Mouse (Mus musculus): ENCODE measurements at regions not wholly inside any gene's neighbourhood (a gene's known extent, or its start where the extent isn't known, plus 50 kb on each side); places are given as distances from the start of the nearest gene placed in this dataset.
A peak's percentile ranks its signal among the peaks of the same experiment; 100 is the strongest.

DNA sequence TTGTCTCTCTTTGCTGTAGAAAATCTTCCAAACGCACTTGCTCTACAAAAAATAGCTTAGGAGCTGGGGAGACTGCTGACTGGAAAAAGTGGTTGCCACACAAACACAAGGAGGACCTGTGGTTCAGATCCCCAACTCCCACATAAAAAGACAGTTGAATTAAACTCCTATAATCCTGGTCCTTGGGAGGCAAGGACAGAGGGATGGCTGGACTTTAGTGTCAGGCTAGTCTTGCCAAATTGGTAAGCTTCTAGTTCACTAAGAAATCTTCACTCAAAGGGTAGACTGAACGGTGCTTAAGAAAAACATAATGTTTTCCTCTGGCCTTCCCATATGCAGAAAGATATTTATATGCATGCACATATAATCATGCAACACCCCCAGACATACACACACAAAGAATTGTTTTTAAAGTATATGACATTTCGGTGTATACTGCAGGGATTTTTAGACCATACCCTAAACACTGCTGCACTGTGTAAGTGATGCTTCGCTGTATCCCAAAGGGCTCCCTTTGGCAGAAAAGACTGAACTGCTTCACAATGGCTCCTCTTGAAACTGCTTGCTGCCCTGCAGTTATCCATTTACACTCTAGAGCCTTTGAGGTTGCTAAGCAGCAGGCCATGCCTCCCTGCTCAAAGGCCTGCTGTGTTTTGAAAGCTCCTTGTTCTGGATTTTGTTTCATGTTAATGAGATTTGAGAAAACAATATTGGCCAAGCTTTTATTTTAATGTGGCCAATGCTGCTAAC is 1299.3 kb downstream of the Zfp704 start:
- no peak for TF ChIP-seq CTCF (IDR thresholded peaks at IDR 0.05; ENCODE audit: borderline replicate concordance, insufficient read depth, low read length)
- H3K4me3 ChIP-seq (ENCODE audit: insufficient read depth, low read length), result no peak overlapping the region
- no peak overlapping the region for H3K27ac ChIP-seq (ENCODE audit: insufficient read depth, low read length)
- H3K4me1 ChIP-seq (ENCODE audit: control insufficient read depth, insufficient read depth, low read length), result peaks cover 2% of the 10 kb centered on the region; the same call in 1 of the 2 replicates

DNA sequence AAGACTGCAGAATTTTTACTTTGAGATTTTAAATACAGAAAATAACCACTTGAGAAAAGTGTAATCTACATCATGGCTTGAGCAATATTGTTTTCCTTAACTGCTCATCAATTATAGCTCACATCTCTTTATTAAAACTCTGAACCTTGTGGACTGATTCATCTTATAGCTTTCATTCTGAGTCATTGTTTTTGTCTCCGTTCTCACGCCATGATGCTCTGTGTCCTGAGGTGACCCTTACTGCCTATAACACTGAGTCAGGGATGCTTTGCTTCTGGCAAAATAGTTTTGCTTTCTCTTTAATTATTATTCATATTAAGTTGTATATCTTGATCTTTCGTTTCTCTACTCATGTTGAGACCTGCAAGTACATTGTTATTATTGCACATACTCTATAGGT is 1302.6 kb downstream of the Zfp704 start:
- H3K4me3 ChIP-seq (ENCODE audit: insufficient read depth, low read length), result no peak overlapping the region
- no peak for TF ChIP-seq POLR2A (IDR thresholded peaks at IDR 0.05; ENCODE audit: low read depth, low read length)
- TF ChIP-seq CTCF (IDR thresholded peaks at IDR 0.05; ENCODE audit: borderline replicate concordance, insufficient read depth, low read length), result no peak
- H3K4me1 ChIP-seq (ENCODE audit: control insufficient read depth, insufficient read depth, low read length), result peaks cover 2% of the 10 kb centered on the region; the same call in 1 of the 2 replicates
- no peak overlapping the region; the same call in 1 of the 2 replicates for H3K27ac ChIP-seq (ENCODE audit: insufficient read depth, low read length)

DNA sequence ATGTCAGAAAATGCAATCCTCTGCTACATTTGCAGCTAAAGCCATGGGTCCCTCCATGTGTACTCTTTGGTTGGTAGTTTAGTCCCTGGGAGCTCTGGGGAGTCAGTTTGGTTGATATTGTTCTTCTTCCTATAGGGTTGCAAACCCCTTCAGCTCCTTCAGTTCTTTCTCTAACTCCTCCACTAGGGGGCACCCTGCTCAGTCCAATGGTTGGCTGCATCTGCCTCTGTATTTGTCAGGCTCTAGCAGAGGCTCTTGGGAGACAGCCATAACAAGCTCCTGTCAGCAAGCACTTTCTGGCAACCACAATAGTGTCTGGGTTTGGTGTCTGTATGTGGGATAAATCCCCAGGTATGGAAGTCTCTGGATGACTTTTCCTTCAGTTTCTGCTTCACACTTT is 1305.1 kb downstream of the Zfp704 start:
- Histone ChIP-seq H3K27ac (ENCODE audit: insufficient read depth, low read length) (no peak overlapping the region), H3K4me3 (ENCODE audit: insufficient read depth, low read length) (no peak overlapping the region), H3K4me1 (ENCODE audit: control insufficient read depth, insufficient read depth, low read length) (peaks cover 2% of the 10 kb centered on the region; the same call in 1 of the 2 replicates)
- TF ChIP-seq POLR2A (IDR thresholded peaks at IDR 0.05; ENCODE audit: low read depth, low read length) (no peak), CTCF (IDR thresholded peaks at IDR 0.05; ENCODE audit: borderline replicate concordance, insufficient read depth, low read length) (no peak)

DNA sequence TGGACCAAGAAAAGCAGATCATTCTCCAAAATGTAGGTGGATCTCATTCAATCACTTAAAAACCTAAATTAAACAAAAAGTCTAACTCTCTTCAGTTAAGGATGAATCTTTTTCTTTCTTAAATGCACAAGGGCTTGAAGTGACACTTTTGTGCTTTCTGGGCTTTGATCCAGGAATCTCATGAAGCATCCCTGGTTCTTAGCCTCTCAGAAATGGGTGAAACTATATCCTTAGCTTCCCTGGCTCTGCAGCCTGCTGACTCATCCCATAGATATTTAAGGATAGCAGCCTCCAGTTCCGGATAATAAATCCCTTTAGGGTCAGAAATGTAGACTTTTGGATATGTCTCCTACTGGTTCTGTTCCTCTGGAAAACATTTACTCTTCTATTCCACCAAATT is 1316.8 kb downstream of the Zfp704 start:
- TF ChIP-seq CTCF (IDR thresholded peaks at IDR 0.05; ENCODE audit: borderline replicate concordance, insufficient read depth, low read length), result no peak
- no peak for TF ChIP-seq POLR2A (IDR thresholded peaks at IDR 0.05; ENCODE audit: low read depth, low read length)
- Histone ChIP-seq H3K4me1 (ENCODE audit: control insufficient read depth, insufficient read depth, low read length) (no peaks in the 10 kb centered on the region), H3K27ac (ENCODE audit: insufficient read depth, low read length) (no peak overlapping the region), H3K4me3 (ENCODE audit: insufficient read depth, low read length) (no peak overlapping the region)

DNA sequence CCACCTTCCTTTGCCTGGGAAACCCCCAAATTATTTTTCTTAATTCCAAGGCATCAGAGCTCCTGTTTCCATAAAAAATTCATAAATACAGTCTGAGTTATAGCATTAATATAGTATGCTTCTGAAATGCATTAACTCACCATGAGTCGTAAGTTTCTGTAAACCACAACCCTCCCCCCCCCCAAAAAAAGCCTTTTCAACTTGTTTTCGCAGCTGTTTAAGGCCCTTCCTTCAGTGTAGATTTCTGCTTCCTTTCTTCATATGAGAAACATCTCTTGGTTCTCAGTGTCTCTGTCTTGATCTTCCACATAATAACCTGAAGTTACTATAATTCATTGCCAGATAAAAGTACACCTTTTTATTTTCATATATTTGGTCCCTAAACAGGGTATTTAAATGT is 1320.3 kb downstream of the Zfp704 start:
- no peak for TF ChIP-seq CTCF (IDR thresholded peaks at IDR 0.05; ENCODE audit: borderline replicate concordance, insufficient read depth, low read length)
- no peak for TF ChIP-seq POLR2A (IDR thresholded peaks at IDR 0.05; ENCODE audit: low read depth, low read length)
- H3K4me3 ChIP-seq (ENCODE audit: insufficient read depth, low read length), result no peak overlapping the region
- no peak overlapping the region for H3K27ac ChIP-seq (ENCODE audit: insufficient read depth, low read length)
- no peaks in the 10 kb centered on the region for H3K4me1 ChIP-seq (ENCODE audit: control insufficient read depth, insufficient read depth, low read length)

DNA sequence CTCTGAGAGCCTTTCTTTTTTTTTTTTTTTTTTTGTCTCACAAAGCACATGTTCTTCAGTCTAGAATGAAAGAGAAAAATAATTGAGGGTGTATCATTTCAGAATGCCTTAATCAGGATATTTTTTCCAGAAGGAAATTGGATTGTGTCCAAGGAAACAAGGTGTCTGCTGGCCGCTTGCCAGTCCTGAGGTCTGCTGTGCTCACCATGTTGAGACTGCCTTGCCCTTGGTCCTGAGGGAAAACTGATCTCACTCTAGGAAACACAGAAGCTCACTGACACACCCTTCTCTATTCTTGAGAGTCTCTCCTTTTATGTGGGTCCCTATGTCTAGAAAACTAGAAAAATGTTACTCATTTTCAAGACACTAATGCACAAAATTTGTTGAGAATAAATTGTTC is 1321.4 kb downstream of the Zfp704 start:
- H3K27ac ChIP-seq (ENCODE audit: insufficient read depth, low read length), result no peak overlapping the region
- no peak overlapping the region for H3K4me3 ChIP-seq (ENCODE audit: insufficient read depth, low read length)
- no peak for TF ChIP-seq CTCF (IDR thresholded peaks at IDR 0.05; ENCODE audit: borderline replicate concordance, insufficient read depth, low read length)
- TF ChIP-seq POLR2A (IDR thresholded peaks at IDR 0.05; ENCODE audit: low read depth, low read length), result no peak
- no peaks in the 10 kb centered on the region for H3K4me1 ChIP-seq (ENCODE audit: control insufficient read depth, insufficient read depth, low read length)

DNA sequence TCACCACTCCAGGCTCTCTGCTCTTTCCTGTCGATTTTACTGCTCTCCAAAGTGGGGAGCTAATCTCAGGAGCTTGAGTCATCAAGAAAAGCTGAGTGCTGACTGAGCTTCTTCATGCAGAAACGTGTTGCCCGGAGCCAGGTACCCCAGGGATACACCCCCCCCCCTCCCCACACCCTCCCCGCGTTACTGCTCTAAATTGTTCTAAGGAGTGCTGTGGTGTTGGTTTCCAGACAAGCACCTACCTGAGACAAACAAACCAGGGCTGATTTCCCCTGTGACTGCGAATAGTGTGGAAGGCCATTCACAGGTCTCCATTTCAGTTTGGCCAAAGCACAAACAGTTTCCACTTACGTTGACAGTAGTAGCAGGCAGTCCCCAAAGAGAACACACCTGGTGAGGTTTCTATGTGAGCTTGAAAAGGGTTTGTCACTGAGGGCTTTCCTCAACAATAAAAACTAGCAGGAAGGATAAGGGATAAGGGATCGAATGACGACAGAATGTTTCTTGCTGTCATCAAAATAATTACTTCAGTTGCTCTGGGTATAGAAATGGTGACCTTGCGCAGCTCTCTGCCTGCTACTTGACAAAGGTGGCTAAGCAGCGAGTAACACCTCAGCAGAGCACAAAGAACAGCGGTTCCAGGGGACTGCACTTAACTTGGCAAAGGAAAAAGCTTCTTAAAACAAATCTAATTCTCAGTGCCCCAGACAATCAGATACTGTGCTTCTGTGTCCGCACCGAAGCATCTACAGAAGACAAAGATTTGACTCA is 1325.0 kb downstream of the Zfp704 start:
- no peak overlapping the region for H3K27ac ChIP-seq (ENCODE audit: insufficient read depth, low read length)
- TF ChIP-seq CTCF (IDR thresholded peaks at IDR 0.05; ENCODE audit: borderline replicate concordance, insufficient read depth, low read length), result no peak
- no peak for TF ChIP-seq POLR2A (IDR thresholded peaks at IDR 0.05; ENCODE audit: low read depth, low read length)
- H3K4me1 ChIP-seq (ENCODE audit: control insufficient read depth, insufficient read depth, low read length), result no peaks in the 10 kb centered on the region
- H3K4me3 ChIP-seq (ENCODE audit: insufficient read depth, low read length), result no peak overlapping the region

DNA sequence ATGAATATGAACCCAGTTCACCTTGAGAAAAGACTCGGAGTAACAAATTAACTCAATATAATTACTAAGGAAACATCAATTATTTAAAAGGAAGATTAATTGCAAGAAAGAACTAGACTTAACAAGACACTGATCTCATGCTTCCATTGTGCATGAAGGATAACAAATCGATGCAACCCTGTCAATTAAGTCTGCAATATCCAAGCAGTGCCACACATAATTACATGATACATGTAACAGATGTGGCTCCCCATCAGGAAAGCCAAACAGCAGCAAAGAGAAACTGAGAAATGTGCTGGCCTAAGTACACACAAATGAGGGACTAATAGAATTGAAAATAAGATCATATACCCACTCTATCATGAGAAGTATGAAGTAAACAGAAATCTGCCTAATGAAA is 1327.5 kb downstream of the Zfp704 start:
- no peak overlapping the region for H3K27ac ChIP-seq (ENCODE audit: insufficient read depth, low read length)
- TF ChIP-seq POLR2A (IDR thresholded peaks at IDR 0.05; ENCODE audit: low read depth, low read length) (no peak), CTCF (IDR thresholded peaks at IDR 0.05; ENCODE audit: borderline replicate concordance, insufficient read depth, low read length) (no peak)
- no peak overlapping the region for H3K4me3 ChIP-seq (ENCODE audit: insufficient read depth, low read length)
- H3K4me1 ChIP-seq (ENCODE audit: control insufficient read depth, insufficient read depth, low read length), result no peaks in the 10 kb centered on the region

DNA sequence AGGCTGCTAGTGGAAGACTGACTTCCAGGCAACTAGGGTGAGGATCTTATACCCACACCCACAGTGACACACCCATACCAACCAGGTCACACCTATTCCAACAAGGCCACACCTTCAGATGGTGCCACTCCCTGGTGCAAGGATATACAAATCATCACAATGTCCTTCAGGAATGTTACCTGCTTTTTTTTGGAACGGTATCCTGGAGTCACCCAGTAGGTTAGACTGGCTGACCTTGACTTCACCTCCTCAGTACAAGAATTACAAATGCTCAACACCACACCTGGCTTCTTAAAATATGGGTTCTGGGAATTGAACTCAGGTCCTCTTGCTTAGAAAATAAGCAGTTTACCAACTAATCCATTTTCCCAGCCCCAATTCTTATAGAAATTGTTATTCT is 1333.2 kb downstream of the Zfp704 start:
- Histone ChIP-seq H3K4me1 (ENCODE audit: control insufficient read depth, insufficient read depth, low read length) (no peaks in the 10 kb centered on the region), H3K4me3 (ENCODE audit: insufficient read depth, low read length) (no peak overlapping the region), H3K27ac (ENCODE audit: insufficient read depth, low read length) (no peak overlapping the region)
- no peak for TF ChIP-seq POLR2A (IDR thresholded peaks at IDR 0.05; ENCODE audit: low read depth, low read length)
- TF ChIP-seq CTCF (IDR thresholded peaks at IDR 0.05; ENCODE audit: borderline replicate concordance, insufficient read depth, low read length), result no peak

DNA sequence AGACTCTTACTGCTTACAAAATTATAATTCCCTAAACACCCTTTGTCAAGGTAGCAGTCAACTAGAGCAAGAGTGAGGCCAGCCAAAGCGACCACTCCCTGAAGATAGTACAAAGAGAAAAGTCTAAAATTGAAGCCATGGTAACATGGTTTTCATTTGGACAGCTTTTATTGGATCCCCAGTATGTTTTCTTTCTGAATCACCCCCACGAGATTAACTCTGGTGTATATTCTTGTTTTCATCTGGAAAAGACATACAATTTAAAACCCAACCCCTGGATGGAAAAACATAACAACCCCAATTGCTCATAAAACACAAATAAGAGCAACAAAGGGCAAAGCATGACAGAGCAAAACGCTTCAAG is 1339.0 kb downstream of the Zfp704 start:
- Histone ChIP-seq H3K27ac (ENCODE audit: insufficient read depth, low read length) (peak overlapping the region; percentile 40; the same call in 1 of the 2 replicates), H3K4me3 (ENCODE audit: insufficient read depth, low read length) (no peak overlapping the region), H3K4me1 (ENCODE audit: control insufficient read depth, insufficient read depth, low read length) (no peaks in the 10 kb centered on the region)
- TF ChIP-seq CTCF (IDR thresholded peaks at IDR 0.05; ENCODE audit: borderline replicate concordance, insufficient read depth, low read length) (no peak), POLR2A (IDR thresholded peaks at IDR 0.05; ENCODE audit: low read depth, low read length) (no peak)

Measured in embryonic fibroblast, embryonic 13.5 days (primary cell).